Mouse (Mus musculus) midbrain, embryonic 16.5 days (tissue): ENCODE results near the gene Piezo1. TPM values are rescaled to one million over a fixed set of nuclear protein-coding genes. Genes with fewer than 3 reads are reported as not detected.

Source experiments
- ATAC-seq: fragments of 200-750 bp; cut with Nextera tagmentation; 2 replicates; pipeline ENCODE4 v1.8.0; 2017; ENCODE audit warnings: moderate TSS enrichment
- H3K27ac ChIP-seq: fragments of 300-500 bp; sonication (generic); 2 replicates; pipeline ENCODE4 v1.5.1; 2014; ENCODE audit warnings: mild to moderate bottlenecking, low read length, mixed read lengths
- H3K27me3 ChIP-seq: fragments of 300-500 bp; sonication (generic); 2 replicates; pipeline ENCODE4 v1.6.1; 2014; ENCODE audit warnings: low read depth, low read length, mixed read lengths; ENCODE audit not compliant: control insufficient read depth, insufficient read depth
- H3K36me3 ChIP-seq: fragments of 300-500 bp; sonication (generic); 2 replicates; pipeline ENCODE4 v1.6.1; 2014; ENCODE audit warnings: mild to moderate bottlenecking, low read length, moderate library complexity, mixed read lengths; ENCODE audit not compliant: control insufficient read depth, insufficient read depth
- H3K4me1 ChIP-seq: fragments of 300-500 bp; sonication (generic); 2 replicates; pipeline ENCODE4 v1.6.1; 2014; ENCODE audit warnings: mild to moderate bottlenecking, low read length, mixed read lengths; ENCODE audit not compliant: control insufficient read depth, insufficient read depth
- H3K4me2 ChIP-seq: fragments of 300-500 bp; sonication (generic); 2 replicates; pipeline ENCODE4 v1.6.1; 2014; ENCODE audit warnings: mild to moderate bottlenecking, low read length, mixed read lengths
- H3K4me3 ChIP-seq: fragments of 300-500 bp; sonication (generic); 2 replicates; pipeline ENCODE4 v1.5.1; 2014; ENCODE audit warnings: low read depth, mild to moderate bottlenecking, low read length, moderate library complexity, mixed read lengths
- H3K9ac ChIP-seq: fragments of 300-500 bp; sonication (generic); 2 replicates; pipeline ENCODE4 v1.6.1; 2014; ENCODE audit warnings: low read depth, low read length, mixed read lengths
- H3K9me3 ChIP-seq: fragments of 300-500 bp; sonication (generic); replicated peaks from 2 replicates; pipeline ENCODE4 v1.6.1; 2014; ENCODE audit warnings: mild to moderate bottlenecking, low read length, mixed read lengths; ENCODE audit not compliant: control insufficient read depth, poor library complexity, severe bottlenecking
- WGBS: fragments of 180-500 bp; shearing (Covaris S2); extraction: QIAGEN DNeasy Blood & Tissue Kit; methylation state at CpG from one replicate; pipeline ENCODE4 v1.1.7; 2014; 5-methylcytosine and 5-hydroxymethylcytosine counted together
- polyA plus RNA-seq: library from polyadenylated mRNA; unstranded; fragments of >200 nt; fragmentation: Nextera tagmentation; extraction: Ambion mirVana; gene quantifications from 2 replicates; pipeline ENCODE4 v1.2.1, GENCODE M21; 2015

Gene Piezo1
- polyA plus RNA-seq, 1 experiment from 2014 or later, result 1.8 TPM

GRCm38 (mm10) chr8:122511552-122511951 lies 39.6 kb downstream of the Piezo1 start:
- no peaks in the 10 kb centered on the region for H3K36me3 ChIP-seq
- no peak overlapping the region for H3K27ac ChIP-seq
- no peak overlapping the region for H3K9ac ChIP-seq
- H3K27me3 ChIP-seq, result no peaks in the 10 kb centered on the region
- no peaks in the 10 kb centered on the region for H3K4me1 ChIP-seq
- H3K4me3 ChIP-seq, result no peak overlapping the region
- ATAC-seq, result no peak
- H3K9me3 ChIP-seq, result no peaks in the 10 kb centered on the region
- 78% methylated on average over 16 of the region's 16 CpGs for WGBS
- no peak overlapping the region for H3K4me2 ChIP-seq

- no peak overlapping the region for H3K4me3 ChIP-seq
- WGBS, result 36% methylated on average over 10 of the region's 10 CpGs
- no peak overlapping the region for H3K9ac ChIP-seq
- no peak overlapping the region for H3K4me2 ChIP-seq
- H3K4me1 ChIP-seq, result no peaks in the 10 kb centered on the region
- H3K27ac ChIP-seq, result no peak overlapping the region
- no peaks in the 10 kb centered on the region for H3K9me3 ChIP-seq
- no peaks in the 10 kb centered on the region for H3K27me3 ChIP-seq
- no peak for ATAC-seq
- H3K36me3 ChIP-seq, result no peaks in the 10 kb centered on the region
Measured at GRCm38 (mm10) chr8:122500856-122501255, 50.3 kb downstream of the Piezo1 start.

GRCm38 (mm10) chr8:122497912-122498311 lies 53.2 kb downstream of the Piezo1 start:
- no peak for ATAC-seq
- Histone ChIP-seq H3K4me2 (no peak overlapping the region), H3K9ac (no peak overlapping the region), H3K9me3 (no peaks in the 10 kb centered on the region), H3K4me3 (no peak overlapping the region), H3K27me3 (no peaks in the 10 kb centered on the region), H3K27ac (no peak overlapping the region), H3K4me1 (no peaks in the 10 kb centered on the region), H3K36me3 (no peaks in the 10 kb centered on the region)
- WGBS, result 64% methylated on average over 17 of the region's 17 CpGs

GRCm38 (mm10) chr8:122497016-122497734 lies 54.0 kb downstream of the Piezo1 start:
- Histone ChIP-seq H3K4me3 (no peak overlapping the region), H3K9me3 (no peaks in the 10 kb centered on the region), H3K9ac (no peak overlapping the region), H3K4me2 (no peak overlapping the region), H3K27ac (no peak overlapping the region), H3K36me3 (no peaks in the 10 kb centered on the region), H3K27me3 (no peaks in the 10 kb centered on the region), H3K4me1 (no peaks in the 10 kb centered on the region)
- 89% methylated on average over 11 of the region's 12 CpGs for WGBS
- no peak for ATAC-seq

- H3K27me3 ChIP-seq, result no peaks in the 10 kb centered on the region
- peaks cover 8% of the 10 kb centered on the region for H3K36me3 ChIP-seq
- H3K9me3 ChIP-seq, result no peaks in the 10 kb centered on the region
- H3K4me3 ChIP-seq, result no peak overlapping the region
- ATAC-seq, result no peak
- H3K4me2 ChIP-seq, result no peak overlapping the region
- H3K4me1 ChIP-seq, result no peaks in the 10 kb centered on the region
- 86% methylated on average over 9 of the region's 9 CpGs for WGBS
- no peak overlapping the region for H3K27ac ChIP-seq
- no peak overlapping the region for H3K9ac ChIP-seq
Measured at GRCm38 (mm10) chr8:122488387-122488786, 62.7 kb downstream of the Piezo1 start.

- WGBS, result 92% methylated on average over 12 of the region's 12 CpGs
- no peak for ATAC-seq
- Histone ChIP-seq H3K4me1 (no peaks in the 10 kb centered on the region), H3K9me3 (no peaks in the 10 kb centered on the region), H3K4me3 (no peak overlapping the region), H3K9ac (no peak overlapping the region), H3K27ac (no peak overlapping the region), H3K27me3 (no peaks in the 10 kb centered on the region), H3K4me2 (no peak overlapping the region), H3K36me3 (peaks cover 36% of the 10 kb centered on the region)
Measured at GRCm38 (mm10) chr8:122484831-122485230, 66.3 kb downstream of the Piezo1 start.

- Histone ChIP-seq H3K4me2 (no peak overlapping the region), H3K9ac (no peak overlapping the region), H3K36me3 (peaks cover 45% of the 10 kb centered on the region), H3K4me1 (no peaks in the 10 kb centered on the region), H3K27ac (no peak overlapping the region), H3K9me3 (no peaks in the 10 kb centered on the region), H3K4me3 (no peak overlapping the region), H3K27me3 (no peaks in the 10 kb centered on the region)
- ATAC-seq, result no peak
- 95% methylated on average over 7 of the region's 7 CpGs for WGBS
Measured at GRCm38 (mm10) chr8:122483877-122484276, 67.3 kb downstream of the Piezo1 start.

GRCm38 (mm10) chr8:122482448-122482847 lies 68.7 kb downstream of the Piezo1 start:
- H3K36me3 ChIP-seq, result peaks cover 49% of the 10 kb centered on the region
- no peak overlapping the region for H3K4me2 ChIP-seq
- no peak overlapping the region for H3K4me3 ChIP-seq
- WGBS, result 93% methylated on average over 8 of the region's 8 CpGs
- no peak overlapping the region for H3K9ac ChIP-seq
- no peak overlapping the region for H3K27ac ChIP-seq
- no peak for ATAC-seq
- no peaks in the 10 kb centered on the region for H3K27me3 ChIP-seq
- H3K4me1 ChIP-seq, result no peaks in the 10 kb centered on the region; the same call in 1 of the 2 replicates
- H3K9me3 ChIP-seq, result no peaks in the 10 kb centered on the region

GRCm38 (mm10) chr8:122475580-122476320 lies 75.4 kb downstream of the Piezo1 start, which contains the start of the genes Rnf166 and Ctu2:
TSS of gene Rnf166 (minus strand) at chr8:122476064.
TSS of gene Ctu2 (plus strand) at chr8:122476143.
- ATAC-seq, result peak; percentile 88
- WGBS, result under 1% methylated on average over 99 of the region's 103 CpGs
- Histone ChIP-seq H3K27ac (peak within 1 kb of the TSS; percentile 74), H3K4me3 (peak within 1 kb of the TSS; percentile 69), H3K4me1 (peaks cover 21% of the 10 kb centered on the region), H3K36me3 (peaks cover 23% of the 10 kb centered on the region), H3K27me3 (no peaks in the 10 kb centered on the region), H3K9ac (peak within 1 kb of the TSS; percentile 79), H3K9me3 (no peaks in the 10 kb centered on the region), H3K4me2 (peak within 1 kb of the TSS; percentile 99)
